Mouse (Mus musculus): ENCODE measurements around the gene Macf1.

The Macf1 gene

DNA sequence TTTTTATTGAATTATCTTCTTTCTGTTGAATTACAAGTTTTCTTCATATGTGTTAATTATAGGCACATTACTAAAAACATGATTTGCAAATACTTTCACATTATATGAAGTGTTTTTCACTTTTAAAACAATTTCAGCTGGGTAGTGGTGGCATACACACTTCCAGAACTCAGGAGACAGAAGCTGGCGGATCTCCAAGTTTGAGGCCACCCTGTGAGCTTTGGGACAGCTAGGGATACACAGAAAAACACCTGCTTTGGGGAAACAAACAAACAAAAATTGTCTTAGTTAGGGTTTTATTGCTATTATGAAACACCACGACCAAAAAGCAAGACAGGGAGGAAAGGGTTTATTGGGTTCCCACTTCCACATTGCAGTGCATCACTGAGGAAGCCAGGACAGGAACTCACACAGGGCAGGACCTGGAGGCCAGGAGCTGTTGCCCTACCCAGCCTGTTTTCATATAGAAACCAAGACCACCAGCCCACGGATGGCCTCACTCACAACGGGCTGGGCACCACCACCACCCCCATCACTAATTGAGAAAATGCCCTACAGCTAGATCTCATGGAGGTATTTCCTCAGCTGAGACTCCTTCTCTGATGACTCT is 93.0 kb downstream of the Macf1 start:
- peak; percentile 38 to 45 for DNase-seq

DNA sequence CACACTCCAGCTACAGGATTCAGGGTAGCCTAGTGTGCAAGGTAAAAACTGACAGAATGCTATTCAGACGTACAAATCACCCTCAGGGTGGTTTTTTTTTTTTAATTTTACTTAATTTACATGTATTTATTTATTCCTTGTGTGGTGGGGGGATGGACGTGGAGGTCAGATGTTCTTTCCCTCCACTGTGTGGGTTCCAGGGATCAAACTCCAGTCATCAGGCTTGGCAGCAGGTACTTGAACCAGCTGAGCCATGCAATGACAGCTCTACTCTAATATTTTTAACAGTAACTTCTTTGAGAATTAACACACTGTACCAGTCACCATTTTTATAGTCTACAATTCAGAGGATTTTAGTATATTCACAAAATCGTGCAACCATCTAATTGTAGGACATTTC is 94.7 kb downstream of the Macf1 start:
- DNase-seq = peak; percentile 53 to 64

DNA sequence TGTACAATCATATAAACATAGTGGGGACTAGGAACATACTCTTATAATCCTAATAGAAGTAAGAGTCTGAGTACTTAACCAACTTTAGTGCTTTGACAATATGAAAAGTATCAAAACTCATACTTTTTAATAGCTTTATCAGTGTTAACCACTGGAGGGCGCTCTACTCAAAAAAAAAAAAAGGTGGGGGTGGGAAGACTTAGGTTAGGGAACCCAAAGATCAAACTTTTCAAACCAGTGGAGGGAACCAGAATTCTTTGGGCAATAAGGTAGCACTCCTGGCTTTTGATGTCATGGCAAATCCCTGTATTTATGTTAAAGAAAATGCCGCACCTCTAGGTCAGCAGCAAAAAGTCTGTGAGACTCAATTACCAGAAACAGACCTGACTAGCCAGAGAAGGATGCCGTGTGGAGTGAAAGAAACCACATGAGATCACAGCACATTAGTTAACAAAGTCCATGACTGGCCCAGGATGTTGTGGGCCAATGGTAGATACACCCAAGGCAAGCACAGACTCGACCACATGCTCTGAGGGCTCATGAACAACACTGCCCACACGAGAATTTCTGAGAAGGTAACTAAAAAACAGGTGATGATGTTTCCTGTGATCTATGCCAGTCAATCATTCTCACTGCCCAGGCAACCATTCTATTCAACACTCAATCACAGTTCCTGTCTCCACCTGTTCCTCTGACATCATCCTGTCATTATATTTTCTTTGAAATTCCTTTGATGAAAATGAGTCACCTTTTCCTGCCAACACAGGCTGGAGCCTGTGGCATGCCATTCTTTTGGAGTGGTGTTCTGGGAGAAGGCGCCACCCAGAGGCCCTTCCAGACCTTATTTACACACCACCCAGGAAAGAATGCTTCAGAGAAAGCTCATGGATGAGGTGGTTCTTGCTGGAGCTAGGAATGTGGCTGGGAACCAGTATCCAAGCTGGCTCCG is 95.5 kb downstream of the Macf1 start:
- peak; percentile 58 to 73 for DNase-seq

- peak; percentile 36 to 63 for DNase-seq
Measured at GRCm38 (mm10) chr4:123587616-123588015, 96.5 kb downstream of the Macf1 start.

DNA sequence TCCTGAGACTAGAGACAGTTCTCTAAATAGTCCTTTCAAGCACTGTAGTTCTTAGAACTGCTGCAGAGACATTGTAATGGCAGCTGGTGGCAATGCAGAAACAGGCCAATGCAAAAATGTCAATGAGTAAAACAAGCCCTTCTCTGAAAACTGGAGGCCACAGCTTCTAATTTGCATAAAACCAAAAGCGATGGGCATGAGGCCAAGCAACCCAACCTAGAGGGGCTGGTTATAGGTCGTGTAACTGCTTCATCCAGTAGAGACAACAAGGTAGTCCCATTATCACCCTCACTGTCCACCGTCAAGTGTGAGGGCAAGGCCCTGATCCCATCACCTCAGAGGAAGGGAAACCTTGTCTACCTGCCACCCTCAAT is 99.5 kb downstream of the Macf1 start:
- DNase-seq = no peak

- no peak for DNase-seq
Measured at GRCm38 (mm10) chr4:123584084-123584719, 100.0 kb downstream of the Macf1 start.

GRCm38 (mm10) chr4:123577469-123578088 is 106.6 kb downstream of the Macf1 start:
- no peak for DNase-seq

DNA sequence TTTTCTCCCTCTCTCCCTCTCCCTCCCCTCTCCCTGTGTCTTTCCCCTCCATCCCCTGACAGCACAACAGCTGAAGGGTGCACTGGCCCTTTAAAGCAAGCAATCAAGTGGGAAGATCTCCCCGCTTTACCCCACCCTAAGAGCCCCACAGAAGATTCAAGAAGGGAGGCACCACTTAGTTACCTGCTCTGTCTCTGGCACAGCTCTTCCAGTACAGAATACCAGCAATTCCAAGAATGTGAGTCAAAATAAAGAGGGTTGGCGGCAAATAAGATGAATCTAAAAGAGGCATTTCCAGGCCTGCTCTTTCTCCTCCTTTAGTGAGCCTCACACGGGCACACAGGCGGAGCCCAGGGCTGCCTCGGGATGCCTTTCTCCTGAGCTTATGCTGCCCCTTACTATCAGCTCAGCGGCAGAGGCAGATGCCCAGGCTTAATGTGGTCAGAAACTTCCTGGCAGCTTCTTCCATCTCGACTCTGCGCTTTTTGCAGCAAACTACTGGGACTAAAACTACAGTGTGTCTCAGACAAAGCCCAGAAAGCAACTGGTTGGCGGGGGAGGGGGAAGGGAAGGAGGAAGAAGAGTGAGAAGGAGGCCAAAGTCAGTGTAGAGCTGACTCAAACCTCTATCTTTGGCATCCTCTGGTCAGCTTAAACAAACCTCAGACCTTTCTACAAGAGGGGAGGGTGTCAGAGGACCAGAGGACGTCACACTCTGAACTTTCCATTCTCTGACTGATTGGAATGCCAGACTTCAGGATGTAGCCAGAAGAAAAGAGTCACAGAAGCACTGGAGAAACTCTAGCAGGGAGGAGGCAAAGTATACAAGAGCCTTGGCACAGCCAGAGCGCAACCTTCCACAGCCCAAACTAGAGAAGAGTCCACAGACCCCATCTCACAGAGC is 111.5 kb downstream of the Macf1 start:
- peak; percentile 39 to 42 for DNase-seq

DNA sequence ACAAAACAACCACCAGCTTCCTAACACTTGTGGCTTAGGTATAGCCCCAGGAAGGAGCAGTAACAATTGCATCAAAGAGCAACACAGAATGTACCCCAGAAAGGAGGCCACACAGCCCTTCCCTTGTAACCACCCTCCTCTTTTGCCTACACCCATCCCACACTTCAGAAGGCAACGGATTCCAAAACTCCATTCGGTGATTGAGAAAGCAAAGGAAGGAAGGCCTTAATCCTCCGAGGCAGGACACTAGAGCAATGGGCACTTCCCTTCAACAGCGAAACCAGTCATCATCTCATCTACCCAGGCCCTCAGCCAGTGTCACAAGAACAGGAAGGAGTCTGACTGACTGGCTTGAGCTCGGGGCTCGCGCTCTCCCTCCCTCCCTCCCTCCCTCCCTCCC is 112.3 kb downstream of the Macf1 start:
- DNase-seq = peak; percentile 27 to 52

- DNase-seq = peak in 1 of 2 experiments; percentile 30
Measured at GRCm38 (mm10) chr4:123565291-123565861, 118.8 kb downstream of the Macf1 start.

GRCm38 (mm10) chr4:123564051-123564791 is 119.9 kb downstream of the Macf1 start:
- peak in 1 of 2 experiments; percentile 37 for DNase-seq

GRCm38 (mm10) chr4:123562177-123562815 is 121.9 kb downstream of the Macf1 start:
- no peak for DNase-seq

- DNase-seq = no peak
Measured at GRCm38 (mm10) chr4:123560896-123561295, 123.3 kb downstream of the Macf1 start.

- no peak for DNase-seq
Measured at GRCm38 (mm10) chr4:123558496-123558895, 125.7 kb downstream of the Macf1 start.

- DNase-seq = no peak
Measured at GRCm38 (mm10) chr4:123555251-123555650, 128.9 kb downstream of the Macf1 start.

DNA sequence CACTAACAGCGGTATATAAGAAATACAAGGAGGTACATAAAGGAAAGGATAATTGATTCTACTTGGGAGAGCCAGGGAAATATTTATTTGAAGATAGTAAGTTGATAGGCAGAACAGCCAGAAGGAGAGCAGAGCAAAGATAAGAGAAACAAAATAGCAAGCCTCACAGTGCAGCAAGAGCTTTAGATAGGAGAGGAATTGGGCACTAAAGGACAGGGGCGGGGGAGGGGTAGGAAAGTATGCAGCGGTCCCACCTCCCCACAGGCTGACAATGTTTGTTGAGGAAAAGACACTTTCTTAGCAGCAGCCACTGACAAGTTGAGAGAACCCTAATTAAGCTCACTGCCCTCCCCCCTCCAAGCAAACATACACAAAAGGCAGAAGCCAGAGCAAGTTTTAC is 131.5 kb downstream of the Macf1 start:
- DNase-seq = no peak

DNA sequence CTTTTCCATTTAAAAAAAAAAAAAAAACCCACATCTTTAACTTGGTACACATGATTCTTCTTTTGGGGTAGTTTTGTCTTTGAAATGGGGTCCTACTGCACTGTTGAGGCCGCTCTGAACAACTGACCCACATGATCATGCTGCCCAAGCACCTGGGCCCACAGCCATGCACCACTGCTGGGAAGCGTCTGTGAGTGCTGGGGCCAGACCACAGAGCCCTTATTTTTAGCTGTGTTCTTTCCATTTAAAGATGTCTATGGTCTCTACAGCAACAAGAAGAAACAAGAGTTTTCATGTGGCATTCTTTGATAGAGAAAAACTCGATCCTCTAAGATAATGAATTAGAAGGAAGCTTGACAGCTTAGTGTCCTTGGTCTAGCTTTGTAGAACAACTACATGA is 135.8 kb downstream of the Macf1 start:
- DNase-seq = no peak

DNA sequence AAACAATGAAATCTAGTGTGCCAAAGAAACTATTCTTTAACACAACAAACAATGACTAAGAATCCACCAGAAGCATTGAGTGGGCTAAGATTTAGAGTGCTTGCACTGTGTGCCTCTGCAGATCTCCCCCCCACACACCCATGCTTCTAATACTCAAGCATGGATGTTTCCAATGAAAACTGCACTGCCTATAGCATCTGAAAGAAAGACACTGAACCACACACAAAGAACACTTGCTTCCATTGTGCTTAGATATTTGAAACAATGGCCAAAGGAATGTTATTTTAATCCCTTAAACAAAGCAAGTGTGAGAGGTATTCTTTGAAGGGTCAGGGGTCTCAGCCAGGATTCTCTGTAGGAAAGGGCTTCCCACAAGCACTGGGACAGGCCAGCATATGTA is 140.5 kb downstream of the Macf1 start:
- no peak for DNase-seq

GRCm38 (mm10) chr4:123535271-123535670 is 148.9 kb downstream of the Macf1 start:
- peak; percentile 73 to 85 for DNase-seq

- DNase-seq = no peak
Measured at GRCm38 (mm10) chr4:123532001-123532400, 152.2 kb downstream of the Macf1 start.
